Mouse (Mus musculus): ENCODE measurements around the gene Wasl.

DNA sequence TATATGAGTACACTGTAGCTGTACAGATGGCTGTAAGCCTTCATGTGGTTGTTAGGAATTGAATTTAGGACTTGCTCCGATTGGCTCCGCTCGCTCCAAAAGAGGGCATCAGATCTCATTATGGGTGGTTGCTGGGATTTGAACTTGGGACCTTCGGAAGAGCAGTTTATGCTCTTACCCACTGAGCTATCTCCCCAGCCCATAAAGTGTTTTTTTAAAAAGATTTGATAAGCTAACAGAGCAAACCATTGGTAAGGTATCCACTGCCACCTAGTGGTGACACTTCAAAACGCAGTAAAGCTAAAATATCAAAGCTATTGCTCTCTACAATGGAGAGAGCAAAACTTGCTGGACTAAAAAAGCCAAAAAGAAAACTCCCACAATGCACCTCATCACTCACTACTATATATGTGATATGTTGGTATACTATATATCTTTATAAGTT, 37.2 kb downstream of the Wasl start:
- peak; percentile 54; the same call in 1 of the 2 replicates for TF ChIP-seq CTCF (IDR thresholded peaks at IDR 0.05; ENCODE audit: borderline replicate concordance, insufficient read depth, low read depth, low read length)
- TF ChIP-seq POLR2A (IDR thresholded peaks at IDR 0.05; ENCODE audit: borderline replicate concordance, insufficient read depth, low read length), result no peak

All from cerebellum, adult 2 months (tissue).